Mouse (Mus musculus): ENCODE measurements around the gene Bicc1. TPM values are rescaled to one million over a fixed set of nuclear protein-coding genes. Genes with fewer than 3 reads are reported as not detected.

Gene Bicc1
- polyA plus RNA-seq, 2 experiments = 1.7 to 1.8 TPM

GRCm38 (mm10) chr10:71185059-71185458, 25.6 kb upstream of the Bicc1 start:
- DNase-seq (ENCODE audit: low read depth in 3 of 3, low spot score in 3 of 3) (no peak), ATAC-seq (ENCODE audit: insufficient read depth) (no peak)
- Histone ChIP-seq H3K9me3 (ENCODE audit: control insufficient read depth, low read length) (no peaks in the 10 kb centered on the region), H3K36me3 (replicated peaks; ENCODE audit: control insufficient read depth, insufficient read depth, low read depth) (no peaks in the 10 kb centered on the region), H3K4me1 (replicated peaks; ENCODE audit: control insufficient read depth in 2 of 2, insufficient read depth in 2 of 2, low read length in 1 of 2) (0 out of 4 replicates have a peak, but pooled peaks cover 0 to 2% of the 10 kb centered on the region in 2 experiments), H3K9ac (replicated peaks) (no peak overlapping the region), H3K27ac (no peak overlapping the region), H3K4me2 (ENCODE audit: low read depth) (no peak overlapping the region), H3K27me3 (ENCODE audit: control insufficient read depth, insufficient read depth, low read length) (no peaks in the 10 kb centered on the region), H3K4me3 (ENCODE audit: insufficient read depth in 1 of 2, low read depth in 2 of 2, low read length in 2 of 2) (no peak overlapping the region)
- no peak for TF ChIP-seq CTCF (IDR thresholded peaks at IDR 0.05; ENCODE audit: low read depth)
- 63% methylated on average over 7 of the region's 7 CpGs for WGBS (ENCODE audit: insufficient replicate concordance)

GRCm38 (mm10) chr10:71183339-71184031, 24.0 kb upstream of the Bicc1 start:
- DNase-seq (ENCODE audit: low read depth in 3 of 3, low spot score in 3 of 3) (no peak), ATAC-seq (ENCODE audit: insufficient read depth) (no peak)
- WGBS (ENCODE audit: insufficient replicate concordance) = 31% methylated on average over 7 of the region's 7 CpGs
- Histone ChIP-seq H3K9ac (replicated peaks) (no peak overlapping the region), H3K9me3 (ENCODE audit: control insufficient read depth, low read length) (no peaks in the 10 kb centered on the region), H3K4me1 (replicated peaks; ENCODE audit: control insufficient read depth in 2 of 2, insufficient read depth in 2 of 2, low read length in 1 of 2) (0 out of 4 replicates have a peak, but pooled peaks cover 0 to 2% of the 10 kb centered on the region in 2 experiments), H3K27me3 (ENCODE audit: control insufficient read depth, insufficient read depth, low read length) (no peaks in the 10 kb centered on the region), H3K4me2 (ENCODE audit: low read depth) (no peak overlapping the region), H3K4me3 (ENCODE audit: insufficient read depth in 1 of 2, low read depth in 2 of 2, low read length in 2 of 2) (no peak overlapping the region), H3K27ac (no peak overlapping the region), H3K36me3 (replicated peaks; ENCODE audit: control insufficient read depth, insufficient read depth, low read depth) (no peaks in the 10 kb centered on the region)
- TF ChIP-seq EP300 (IDR thresholded peaks at IDR 0.05; ENCODE audit: low read depth) (no peak), CTCF (IDR thresholded peaks at IDR 0.05; ENCODE audit: low read depth) (no peak)

- Histone ChIP-seq H3K4me2 (ENCODE audit: low read depth) (no peak overlapping the region), H3K36me3 (replicated peaks; ENCODE audit: control insufficient read depth, insufficient read depth, low read depth) (no peaks in the 10 kb centered on the region), H3K27me3 (ENCODE audit: control insufficient read depth, insufficient read depth, low read length) (no peaks in the 10 kb centered on the region), H3K27ac (no peak overlapping the region), H3K9me3 (ENCODE audit: control insufficient read depth, low read length) (no peaks in the 10 kb centered on the region), H3K4me3 (ENCODE audit: insufficient read depth in 1 of 2, low read depth in 2 of 2, low read length in 2 of 2) (no peak overlapping the region), H3K9ac (replicated peaks) (no peak overlapping the region), H3K4me1 (replicated peaks; ENCODE audit: control insufficient read depth in 2 of 2, insufficient read depth in 2 of 2, low read length in 1 of 2) (0 out of 4 replicates have a peak, but pooled peaks cover 0 to 2% of the 10 kb centered on the region in 2 experiments)
- DNase-seq (ENCODE audit: low read depth in 3 of 3, low spot score in 3 of 3) = no peak
- no peak for ATAC-seq (ENCODE audit: insufficient read depth)
- WGBS (ENCODE audit: insufficient replicate concordance) = 64% methylated on average over 4 of the region's 4 CpGs
- TF ChIP-seq CTCF (IDR thresholded peaks at IDR 0.05; ENCODE audit: low read depth) (no peak), EP300 (IDR thresholded peaks at IDR 0.05; ENCODE audit: low read depth) (no peak)
Measured at GRCm38 (mm10) chr10:71181931-71182330, 22.4 kb upstream of the Bicc1 start.

DNA sequence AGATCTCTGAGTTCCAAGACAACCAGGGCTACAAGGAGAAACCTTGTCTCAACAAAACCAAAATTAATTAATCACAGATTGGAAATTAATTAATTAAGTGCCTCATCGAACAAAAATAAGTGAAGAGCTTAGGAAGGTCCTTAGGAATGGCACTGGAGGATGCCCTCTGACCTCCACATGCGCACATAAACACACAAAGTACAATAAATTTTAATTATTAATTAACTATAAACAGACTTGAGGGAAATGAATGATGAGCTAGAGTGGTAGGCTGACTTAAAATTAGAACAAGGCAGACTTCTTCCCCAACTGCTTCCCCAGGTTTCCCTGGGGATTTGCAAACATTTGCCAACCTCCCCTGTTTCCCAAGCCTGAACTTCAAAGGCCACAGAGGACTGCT, 21.6 kb upstream of the Bicc1 start:
- Histone ChIP-seq H3K9me3 (ENCODE audit: control insufficient read depth, low read length) (no peaks in the 10 kb centered on the region), H3K27me3 (ENCODE audit: control insufficient read depth, insufficient read depth, low read length) (no peaks in the 10 kb centered on the region), H3K4me1 (replicated peaks; ENCODE audit: control insufficient read depth in 2 of 2, insufficient read depth in 2 of 2, low read length in 1 of 2) (0 out of 4 replicates have a peak, but pooled peaks cover 0 to 2% of the 10 kb centered on the region in 2 experiments), H3K4me2 (ENCODE audit: low read depth) (no peak overlapping the region), H3K36me3 (replicated peaks; ENCODE audit: control insufficient read depth, insufficient read depth, low read depth) (no peaks in the 10 kb centered on the region), H3K27ac (no peak overlapping the region), H3K9ac (replicated peaks) (no peak overlapping the region), H3K4me3 (ENCODE audit: insufficient read depth in 1 of 2, low read depth in 2 of 2, low read length in 2 of 2) (no peak overlapping the region)
- no peak for DNase-seq (ENCODE audit: low read depth in 3 of 3, low spot score in 3 of 3)
- ATAC-seq (ENCODE audit: insufficient read depth) = no peak
- 63% methylated on average over 2 of the region's 2 CpGs for WGBS (ENCODE audit: insufficient replicate concordance)
- TF ChIP-seq CTCF (IDR thresholded peaks at IDR 0.05; ENCODE audit: low read depth) = no peak

DNA sequence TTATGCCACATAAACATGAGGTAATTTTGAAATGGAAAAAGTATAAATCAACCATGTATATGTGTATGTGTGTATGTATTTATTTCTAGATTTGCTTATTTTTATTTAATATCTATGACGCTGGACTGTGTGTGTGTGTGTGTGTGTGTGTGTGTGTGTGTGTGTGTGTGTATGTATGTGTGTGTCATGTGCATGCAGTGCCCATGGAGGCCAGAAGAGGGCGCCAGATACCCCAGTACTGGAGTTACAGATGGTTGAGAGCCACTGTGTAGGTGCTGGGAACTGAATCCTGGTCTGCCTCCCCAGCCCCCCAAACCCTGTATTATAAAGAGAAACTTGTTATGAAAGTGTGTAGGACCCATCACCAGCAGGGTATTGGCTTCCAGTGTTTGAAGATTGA, 20.6 kb upstream of the Bicc1 start:
- H3K27ac ChIP-seq = no peak overlapping the region
- no peak overlapping the region for H3K4me3 ChIP-seq (ENCODE audit: insufficient read depth in 1 of 2, low read depth in 2 of 2, low read length in 2 of 2)
- no peak overlapping the region for H3K9ac ChIP-seq (replicated peaks)
- H3K27me3 ChIP-seq (ENCODE audit: control insufficient read depth, insufficient read depth, low read length) = no peaks in the 10 kb centered on the region
- H3K4me1 ChIP-seq (replicated peaks; ENCODE audit: control insufficient read depth in 2 of 2, insufficient read depth in 2 of 2, low read length in 1 of 2) = 0 out of 4 replicates have a peak, but pooled peaks cover 0 to 2% of the 10 kb centered on the region in 2 experiments
- TF ChIP-seq EP300 (IDR thresholded peaks at IDR 0.05; ENCODE audit: low read depth) (no peak), CTCF (IDR thresholded peaks at IDR 0.05; ENCODE audit: low read depth) (peak; percentile 46)
- no peaks in the 10 kb centered on the region for H3K36me3 ChIP-seq (replicated peaks; ENCODE audit: control insufficient read depth, insufficient read depth, low read depth)
- ATAC-seq (ENCODE audit: insufficient read depth) (no peak), DNase-seq (ENCODE audit: low read depth in 3 of 3, low spot score in 3 of 3) (no peak)
- no peaks in the 10 kb centered on the region for H3K9me3 ChIP-seq (ENCODE audit: control insufficient read depth, low read length)
- no peak overlapping the region for H3K4me2 ChIP-seq (ENCODE audit: low read depth)
- WGBS (ENCODE audit: insufficient replicate concordance) = 33% methylated on average over 2 of the region's 2 CpGs
